Mouse (Mus musculus) G1E (cell line): ENCODE results near the gene Nsl1. TPM values are rescaled to one million over a fixed set of nuclear protein-coding genes. Genes with fewer than 3 reads are reported as not detected.
"Not testable (repeated sequence)": the region's sequence is repeated elsewhere in the genome, so short reads cannot be mapped to it uniquely, and the experiment has no call there.

Experiments
- ATAC-seq: 2 replicates; pipeline ENCODE4 v1.8.0; 2016; ENCODE audit warnings: mild to moderate bottlenecking; ENCODE audit not compliant: insufficient number of reproducible peaks, poor library complexity, low FRiP score, severe bottlenecking; ENCODE audit errors: extremely low read depth
- DNase-seq: peaks from one replicate; pipeline ENCODE4 v3.0.0; 2012; ENCODE audit warnings: low spot score
- H3K27me3 ChIP-seq: 2 replicates; pipeline ENCODE4 v1.6.1; 2012; ENCODE audit warnings: mild to moderate bottlenecking, low read length, inconsistent platforms; ENCODE audit not compliant: insufficient read depth
- H3K36me3 ChIP-seq: replicated peaks from 2 replicates; pipeline ENCODE3; 2012; ENCODE audit warnings: mild to moderate bottlenecking, inconsistent platforms
- H3K4me1 ChIP-seq: 2 replicates; pipeline ENCODE4 v1.6.1; 2012; ENCODE audit warnings: low read depth, low read length, inconsistent platforms, mixed read lengths; ENCODE audit not compliant: insufficient read depth
- H3K4me3 ChIP-seq: 2 replicates; pipeline ENCODE4 v1.5.1; 2012; ENCODE audit warnings: low read depth, mild to moderate bottlenecking, inconsistent platforms, low read length, moderate library complexity, mixed read lengths
- H3K9me3 ChIP-seq: replicated peaks from 2 replicates; pipeline ENCODE4 v1.6.1; 2012; ENCODE audit warnings: inconsistent platforms
- CTCF ChIP-seq: IDR thresholded peaks from 2 replicates; pipeline ENCODE4 v1.5.1; 2012; ENCODE audit warnings: low read depth, low read length, inconsistent platforms, mixed read lengths
- GATA1 ChIP-seq: IDR thresholded peaks from 2 replicates; pipeline ENCODE4 v1.6.1; 2012; ENCODE audit warnings: borderline replicate concordance, low read length, inconsistent platforms, mixed read lengths
- GATA2 ChIP-seq: IDR thresholded peaks from 2 replicates; pipeline ENCODE4 v1.6.1; 2012; ENCODE audit warnings: low read depth, low read length, inconsistent platforms, borderline replicate concordance
- POLR2AphosphoS5 ChIP-seq: IDR thresholded peaks from 2 replicates; pipeline ENCODE4 v1.6.1; 2012; ENCODE audit warnings: low read depth, low read length, inconsistent platforms; ENCODE audit not compliant: insufficient replicate concordance
- TAL1 ChIP-seq: conservative IDR thresholded peaks from 2 replicates; pipeline ENCODE4 v1.6.1; 2012; ENCODE audit warnings: low read depth, low read length, inconsistent platforms, mixed read lengths
- polyA plus RNA-seq: library from polyadenylated mRNA; stranded (reverse); fragments of >175 nt; gene quantifications from 2 replicates; pipeline ENCODE4 v1.2.3, GENCODE M21; 2012
- total RNA-seq, 2 experiments: library from RNA; stranded (forward) in 1 of 2; stranded (reverse) in 1 of 2; fragments of 200-1000 nt in 1 of 2; fragments of >200 nt in 1 of 2; fragmentation: Nextera tagmentation in 1 of 2; gene quantifications; 2 replicates each; pipeline ENCODE4 v1.2.3; 2014 to 2017

Nsl1 gene
- total and polyA plus RNA-seq, 3 experiments, result 13.4 to 22.1 (median 19.4) TPM

GRCm38 (mm10) chr1:191025016-191026012 lies 37.5 kb upstream of the Nsl1 start:
- no peak; the same call in 1 of the 2 replicates for TF ChIP-seq POLR2AphosphoS5
- TF ChIP-seq TAL1, result no peak
- TF ChIP-seq CTCF, result no peak
- TF ChIP-seq GATA1, result no peak
- no peak for TF ChIP-seq GATA2
- no peak for ATAC-seq

GRCm38 (mm10) chr1:191026021-191026713 lies 36.6 kb upstream of the Nsl1 start, which contains the start of gene Flvcr1:
Gene Flvcr1, minus strand, starts transcription at chr1:191026158.
- H3K27me3 ChIP-seq, result no peaks in the 10 kb centered on the region
- H3K9me3 ChIP-seq, result no peaks in the 10 kb centered on the region
- H3K36me3 ChIP-seq, result peaks cover 9% of the 10 kb centered on the region
- peak; percentile 91 for DNase-seq
- H3K4me3 ChIP-seq, result peak within 1 kb of the TSS; percentile 98
- TF ChIP-seq TAL1, result no peak
- peak; percentile 98 for ATAC-seq
- peaks cover 29% of the 10 kb centered on the region for H3K4me1 ChIP-seq

More at GRCm38 (mm10) chr1:191025016-191026012, 37.5 kb upstream of the Nsl1 start:
- Histone ChIP-seq H3K9me3 (no peaks in the 10 kb centered on the region), H3K4me1 (peaks cover 26% of the 10 kb centered on the region), H3K36me3 (peaks cover 17% of the 10 kb centered on the region), H3K27me3 (no peaks in the 10 kb centered on the region), H3K4me3 (peak overlapping the region; percentile 98)
- no peak for DNase-seq

GRCm38 (mm10) chr1:191030182-191030581 lies 32.6 kb upstream of the Nsl1 start:
- H3K4me3 ChIP-seq, result no peak overlapping the region
- TF ChIP-seq GATA2 (no peak), POLR2AphosphoS5 (no peak), TAL1 (no peak), GATA1 (no peak), CTCF (no peak)
- ATAC-seq, result no peak
- peaks cover 6% of the 10 kb centered on the region; the same call in 1 of the 2 replicates for H3K27me3 ChIP-seq
- H3K4me1 ChIP-seq, result peaks cover 25% of the 10 kb centered on the region
- no peaks in the 10 kb centered on the region for H3K36me3 ChIP-seq
- no peaks in the 10 kb centered on the region for H3K9me3 ChIP-seq
- DNase-seq, result no peak

GRCm38 (mm10) chr1:191030922-191031425 lies 31.8 kb upstream of the Nsl1 start:
- H3K4me1 ChIP-seq, result peaks cover 23% of the 10 kb centered on the region
- DNase-seq, H3K27me3 ChIP-seq, H3K9me3 ChIP-seq, ATAC-seq, H3K4me3 ChIP-seq, H3K36me3 ChIP-seq: not testable (repeated sequence)

GRCm38 (mm10) chr1:191035649-191036048 lies 27.2 kb upstream of the Nsl1 start:
- peaks cover 9% of the 10 kb centered on the region for H3K27me3 ChIP-seq
- no peaks in the 10 kb centered on the region for H3K36me3 ChIP-seq
- H3K9me3 ChIP-seq, result no peaks in the 10 kb centered on the region
- H3K4me3 ChIP-seq, result no peak overlapping the region
- TF ChIP-seq GATA1, result no peak
- TF ChIP-seq CTCF, result no peak
- no peak for TF ChIP-seq TAL1
- no peak for TF ChIP-seq POLR2AphosphoS5
- no peak for TF ChIP-seq GATA2
- peaks cover 15% of the 10 kb centered on the region; the same call in 1 of the 2 replicates for H3K4me1 ChIP-seq
- DNase-seq, result no peak
- peak; percentile 69 for ATAC-seq

GRCm38 (mm10) chr1:191036554-191037334 lies 26.1 kb upstream of the Nsl1 start, which contains the start of gene Spata45:
Gene Spata45, plus strand, starts transcription at chr1:191036639.
- H3K4me3 ChIP-seq, result no peak within 1 kb of the TSS
- TF ChIP-seq GATA2, result no peak
- no peak for TF ChIP-seq CTCF
- no peak for TF ChIP-seq TAL1
- no peak for TF ChIP-seq GATA1
- TF ChIP-seq POLR2AphosphoS5, result no peak
- peaks cover 9% of the 10 kb centered on the region for H3K27me3 ChIP-seq
- H3K36me3 ChIP-seq, result no peaks in the 10 kb centered on the region
- ATAC-seq, result no peak
- H3K9me3 ChIP-seq, result no peaks in the 10 kb centered on the region
- peaks cover 13% of the 10 kb centered on the region for H3K4me1 ChIP-seq
- no peak for DNase-seq
